Mouse (Mus musculus) bone marrow, adult 2 months (tissue): ENCODE results near the gene Spty2d1. TPM values are rescaled to one million over a fixed set of nuclear protein-coding genes. Genes with fewer than 3 reads are reported as not detected.

Source experiments
- H3K27ac ChIP-seq: fragments of 200-500 bp; 2 replicates; pipeline ENCODE4 v1.5.1; 2012; ENCODE audit warnings: low read depth, mild to moderate bottlenecking, control low read depth, inconsistent platforms, low read length; ENCODE audit not compliant: control insufficient read depth, poor library complexity, insufficient read depth
- H3K4me1 ChIP-seq: fragments of 200-500 bp; 2 replicates; pipeline ENCODE4 v1.6.1; 2011; ENCODE audit warnings: low read length; ENCODE audit not compliant: control insufficient read depth, insufficient read depth
- H3K4me3 ChIP-seq: fragments of 200-500 bp; replicated peaks from 2 replicates; pipeline ENCODE3; 2011; ENCODE audit warnings: mild to moderate bottlenecking, low read depth, low read length, control low read depth; ENCODE audit not compliant: control insufficient read depth
- CTCF ChIP-seq: fragments of 200-500 bp; IDR thresholded peaks from 2 replicates; pipeline ENCODE4 v1.5.1; 2011; ENCODE audit warnings: low read length, control low read depth; ENCODE audit not compliant: control insufficient read depth, insufficient read depth
- POLR2A ChIP-seq: fragments of 200-500 bp; IDR thresholded peaks from 2 replicates; pipeline ENCODE4 v1.6.1; 2011; ENCODE audit warnings: low read depth, mild to moderate bottlenecking, control low read depth, low read length, borderline replicate concordance; ENCODE audit not compliant: control insufficient read depth
- WGBS: fragments of 180-500 bp; shearing (Covaris S2); methylation state at CpG from one replicate; pipeline ENCODE4 v1.1.7; 2018; 5-methylcytosine and 5-hydroxymethylcytosine counted together
- polyA plus RNA-seq: library from polyadenylated mRNA; stranded (reverse); fragments of >200 nt; gene quantifications from 2 replicates; pipeline ENCODE4 v1.2.4, GENCODE M21; 2011; ENCODE audit warnings: low replicate concordance; ENCODE audit not compliant: missing spikeins, insufficient read depth, insufficient read length

Spty2d1 gene
- polyA plus RNA-seq = 6.9 and 12.9 TPM in 2 replicates

DNA sequence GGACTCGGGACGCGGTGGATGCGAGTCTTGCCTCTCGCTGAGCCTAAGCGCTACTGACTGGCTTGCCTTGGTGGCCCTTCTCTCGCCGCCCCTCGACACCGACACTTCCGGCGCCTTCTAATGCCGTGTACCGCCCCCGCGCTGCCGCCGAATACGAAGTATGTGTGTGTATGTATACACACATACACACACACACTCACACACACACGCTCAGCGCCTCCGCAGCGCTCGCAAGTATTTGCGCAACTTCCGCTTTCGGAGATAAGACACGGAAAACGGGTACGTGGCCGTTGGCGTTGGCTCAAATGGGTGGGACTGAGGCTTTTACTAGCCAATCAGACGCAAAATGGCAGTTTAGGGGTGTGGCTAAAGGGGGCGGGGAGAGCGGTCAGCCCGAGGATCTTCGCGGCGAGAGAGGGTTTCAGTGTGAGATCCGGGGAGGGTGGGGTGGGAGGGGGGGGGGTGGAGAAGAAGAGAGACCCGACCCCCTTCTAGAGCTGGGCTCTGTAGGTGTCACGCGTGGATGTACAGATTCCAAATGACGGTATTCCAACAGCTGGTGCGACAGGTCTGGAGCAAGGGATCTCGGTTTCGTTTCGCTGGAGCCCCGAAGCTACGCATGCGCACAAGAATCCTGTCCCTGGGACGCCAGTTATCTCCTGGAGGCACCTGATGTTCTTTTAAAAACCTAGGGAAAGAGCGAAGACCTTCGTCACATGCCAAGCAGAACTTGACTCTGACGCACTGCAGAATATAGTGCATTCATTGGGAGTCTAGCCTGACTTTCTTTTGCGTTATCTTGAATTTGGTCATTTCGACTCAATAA is at the start of gene Spty2d1:
TSS of gene Spty2d1 (minus strand) at position 244 of the 826 bp plus-strand sequence.
- Histone ChIP-seq H3K4me1 (peaks cover 4% of the 10 kb centered on the region; the same call in 1 of the 2 replicates), H3K27ac (peak within 1 kb of the TSS; percentile 88), H3K4me3 (peak within 1 kb of the TSS; percentile 91)
- under 1% methylated on average over 57 of the region's 57 CpGs for WGBS
- peak; percentile 88 for TF ChIP-seq POLR2A
- no peak for TF ChIP-seq CTCF

DNA sequence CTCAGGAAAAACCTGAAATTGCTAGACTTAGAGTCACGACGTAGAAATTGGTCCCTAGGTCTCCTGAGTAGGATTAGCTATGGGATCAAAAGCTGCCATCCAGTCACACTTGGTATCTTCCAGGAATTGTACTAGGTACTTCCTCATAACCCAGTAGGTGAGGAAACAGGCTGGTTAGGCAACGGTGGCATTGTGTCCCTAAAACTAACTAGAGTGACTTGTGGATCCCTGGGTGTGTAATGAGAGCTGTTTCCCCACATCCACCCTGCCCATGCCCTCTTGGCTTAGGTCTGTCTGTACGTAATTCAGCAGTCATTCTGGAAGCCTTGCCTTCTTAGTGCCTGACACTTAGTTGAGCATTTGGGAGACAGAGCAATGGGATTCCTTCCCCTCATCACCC is 48.1 kb upstream of the Spty2d1 start:
- WGBS = 35% methylated on average over 4 of the region's 4 CpGs
- no peak for TF ChIP-seq CTCF
- TF ChIP-seq POLR2A = no peak
- Histone ChIP-seq H3K27ac (no peak overlapping the region), H3K4me3 (no peak overlapping the region), H3K4me1 (peaks cover 8% of the 10 kb centered on the region)

DNA sequence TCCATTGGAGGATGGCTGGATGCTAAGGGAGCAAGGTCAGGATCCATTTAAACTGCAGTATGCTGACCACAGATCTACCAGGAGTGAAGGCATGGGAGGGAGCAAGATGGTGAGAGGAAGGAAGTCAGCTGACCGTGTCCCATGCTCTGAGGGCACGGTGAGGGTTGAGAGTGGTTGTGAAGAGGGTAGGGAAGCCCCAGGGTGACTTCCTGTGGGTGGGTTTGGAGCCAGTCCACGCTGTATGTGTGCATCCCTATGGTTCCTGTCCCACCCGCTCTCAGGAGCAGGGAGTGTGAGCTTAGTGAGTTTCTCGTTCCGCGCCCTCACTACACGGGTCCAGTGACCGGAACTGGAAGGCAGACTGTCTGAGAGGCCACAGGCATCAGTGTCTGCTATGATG is 47.5 kb upstream of the Spty2d1 start:
- TF ChIP-seq CTCF (no peak), POLR2A (no peak)
- Histone ChIP-seq H3K27ac (peak overlapping the region; percentile 48), H3K4me3 (peak overlapping the region; percentile 11), H3K4me1 (peaks cover 8% of the 10 kb centered on the region)
- 9% methylated on average over 9 of the region's 9 CpGs for WGBS

DNA sequence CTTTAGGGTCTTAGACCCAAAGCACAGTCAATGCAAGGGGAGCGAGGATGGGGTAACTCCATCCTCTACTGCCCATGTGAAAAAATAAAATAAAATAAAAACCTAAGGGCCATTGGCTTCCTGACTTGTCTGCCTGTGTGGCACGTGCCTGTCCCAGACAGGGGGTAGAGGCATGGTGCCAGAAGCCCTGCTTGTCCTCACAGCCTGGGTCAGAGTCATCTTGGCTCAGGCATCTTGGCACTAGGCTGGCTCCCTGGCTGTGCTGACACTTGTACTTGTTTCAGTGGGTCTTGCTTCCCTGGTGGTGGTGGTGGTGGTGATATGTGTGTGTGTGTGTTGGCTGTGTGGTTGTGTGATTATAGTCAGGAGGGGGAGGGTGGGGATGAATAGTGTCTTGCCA is 46.5 kb upstream of the Spty2d1 start:
- no peak overlapping the region for H3K4me3 ChIP-seq
- WGBS = 52% methylated on average over 2 of the region's 2 CpGs
- peaks cover 8% of the 10 kb centered on the region for H3K4me1 ChIP-seq
- TF ChIP-seq CTCF = no peak
- TF ChIP-seq POLR2A = no peak
- no peak overlapping the region for H3K27ac ChIP-seq

DNA sequence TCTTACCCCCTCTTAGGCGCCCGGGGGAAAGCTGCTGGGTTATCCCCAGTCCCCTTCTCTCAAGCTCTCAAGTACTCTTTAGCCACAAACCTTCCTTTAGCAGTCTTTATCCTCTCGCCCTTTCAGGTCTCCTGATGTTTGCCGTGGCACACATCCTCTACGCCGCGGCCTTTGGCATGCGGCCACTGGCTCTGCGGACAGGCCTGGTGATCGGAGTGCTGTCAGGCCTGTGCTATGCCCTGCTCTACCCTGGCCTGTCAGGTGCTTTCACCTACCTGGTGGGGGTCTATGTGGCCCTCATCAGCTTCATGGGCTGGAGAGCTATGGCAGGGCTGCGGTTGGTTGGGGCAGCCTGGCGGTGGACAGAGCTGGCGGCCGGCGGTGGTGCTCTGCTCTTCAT is 45.1 kb upstream of the Spty2d1 start:
- 84% methylated on average over 15 of the region's 15 CpGs for WGBS
- Histone ChIP-seq H3K4me1 (peaks cover 8% of the 10 kb centered on the region), H3K27ac (no peak overlapping the region), H3K4me3 (no peak overlapping the region)
- TF ChIP-seq POLR2A = no peak
- no peak for TF ChIP-seq CTCF

DNA sequence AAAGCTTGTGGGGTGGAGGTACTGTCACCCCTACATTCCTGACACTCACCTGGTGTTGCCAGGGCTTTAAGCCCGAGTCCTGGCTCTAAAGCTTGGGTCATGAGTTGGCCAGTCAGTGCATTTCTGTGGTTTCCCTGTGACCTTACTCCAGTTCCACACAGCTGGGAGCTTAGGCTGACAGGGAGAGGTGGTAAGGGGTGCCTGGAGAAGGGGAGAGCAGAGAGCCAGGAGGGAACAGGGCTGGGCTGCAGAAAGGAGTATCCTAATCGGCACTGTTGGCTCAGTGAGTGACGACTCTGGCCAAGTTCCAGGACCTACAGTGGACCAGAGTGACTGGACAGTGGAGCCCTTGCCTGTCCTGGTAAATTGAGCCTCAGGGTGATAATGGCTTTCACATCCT is 44.1 kb upstream of the Spty2d1 start:
- no peak overlapping the region for H3K4me3 ChIP-seq
- H3K27ac ChIP-seq = 0 out of 2 replicates have a peak overlapping the region, but pooled peaks have one; percentile 5
- no peak for TF ChIP-seq CTCF
- peaks cover 8% of the 10 kb centered on the region for H3K4me1 ChIP-seq
- 29% methylated on average over 3 of the region's 3 CpGs for WGBS

DNA sequence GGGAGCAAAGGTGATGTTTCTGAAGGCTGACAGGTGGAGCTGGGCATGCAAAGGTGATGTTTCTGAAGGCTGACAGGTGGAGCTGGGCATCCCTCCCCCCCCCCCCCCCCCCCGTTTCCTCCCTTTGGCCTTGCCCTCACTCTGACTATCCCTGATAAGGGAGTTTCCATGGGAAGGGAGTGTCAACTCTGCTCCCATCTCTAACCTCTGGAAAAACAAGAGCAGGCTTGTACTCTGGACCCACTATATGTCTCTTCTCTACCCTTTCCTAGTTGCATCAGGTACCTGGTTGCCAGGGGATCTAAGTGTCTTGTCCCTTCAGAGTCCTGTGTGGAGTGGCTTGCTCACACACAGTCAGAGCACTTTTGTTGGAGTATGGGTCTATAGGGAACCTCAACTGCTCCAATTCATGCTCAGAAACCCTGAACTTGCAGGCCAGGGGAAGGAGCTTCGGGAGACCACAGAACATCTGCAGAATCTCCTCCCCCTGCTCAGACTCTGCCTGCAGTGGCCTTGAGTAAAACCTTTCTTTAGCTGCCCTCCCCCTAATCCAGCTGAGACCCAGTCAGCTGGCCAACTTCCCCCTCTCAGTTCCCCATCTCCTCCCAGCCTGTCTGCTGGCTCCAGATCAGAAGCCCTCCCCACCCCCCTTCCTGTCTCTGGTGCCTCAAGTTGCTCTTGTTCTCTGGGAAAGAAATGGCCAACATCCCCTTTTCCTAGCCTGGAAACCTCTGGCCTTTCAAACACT is 43.4 kb upstream of the Spty2d1 start:
- WGBS = 0% methylated on average over 1 of the region's 2 CpGs
- Histone ChIP-seq H3K4me3 (no peak overlapping the region), H3K27ac (no peak overlapping the region; the same call in 1 of the 2 replicates)

DNA sequence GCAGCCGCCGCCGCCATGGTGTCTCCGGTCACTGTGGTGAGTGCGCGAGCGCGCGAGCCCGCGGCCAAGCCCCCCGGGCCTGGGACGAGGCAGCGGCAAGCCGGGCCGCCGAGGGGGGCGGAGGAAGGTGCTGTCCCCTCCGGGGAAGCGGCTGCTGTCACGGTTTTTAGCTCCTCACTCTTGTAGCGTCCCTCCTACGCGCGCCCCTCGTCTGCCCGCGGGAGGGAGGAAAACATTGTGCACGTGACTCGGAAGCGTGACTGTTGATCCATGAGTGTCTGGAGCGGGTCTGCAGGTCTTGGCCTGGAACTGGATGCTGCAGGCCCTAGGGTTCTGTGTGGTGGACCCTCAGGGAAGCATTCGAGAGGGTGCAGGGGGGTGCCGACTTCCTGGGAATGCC is 42.6 kb upstream of the Spty2d1 start:
- 0% methylated on average over 33 of the region's 34 CpGs for WGBS
- TF ChIP-seq POLR2A (no peak), CTCF (no peak)
- peak overlapping the region; percentile 84 for H3K4me3 ChIP-seq
- peaks cover 2% of the 10 kb centered on the region for H3K4me1 ChIP-seq
- H3K27ac ChIP-seq = peak overlapping the region; percentile 74

More for the DNA sequence above, 43.4 kb upstream of the Spty2d1 start:
- TF ChIP-seq CTCF (no peak), POLR2A (no peak)
- peaks cover 7% of the 10 kb centered on the region for H3K4me1 ChIP-seq
